Mouse (Mus musculus) lung, postnatal 0 days (tissue): ENCODE measurements around the gene Ushbp1.

ENCODE experiments used
- CTCF ChIP-seq: IDR thresholded peaks from 2 replicates; pipeline ENCODE4 v1.5.1; 2016; ENCODE audit warnings: antibody characterized with exemption, mild to moderate bottlenecking
- EP300 ChIP-seq: IDR thresholded peaks from 2 replicates; pipeline ENCODE4 v1.6.1; 2016; ENCODE audit warnings: antibody characterized with exemption, mild to moderate bottlenecking, control low read depth

DNA sequence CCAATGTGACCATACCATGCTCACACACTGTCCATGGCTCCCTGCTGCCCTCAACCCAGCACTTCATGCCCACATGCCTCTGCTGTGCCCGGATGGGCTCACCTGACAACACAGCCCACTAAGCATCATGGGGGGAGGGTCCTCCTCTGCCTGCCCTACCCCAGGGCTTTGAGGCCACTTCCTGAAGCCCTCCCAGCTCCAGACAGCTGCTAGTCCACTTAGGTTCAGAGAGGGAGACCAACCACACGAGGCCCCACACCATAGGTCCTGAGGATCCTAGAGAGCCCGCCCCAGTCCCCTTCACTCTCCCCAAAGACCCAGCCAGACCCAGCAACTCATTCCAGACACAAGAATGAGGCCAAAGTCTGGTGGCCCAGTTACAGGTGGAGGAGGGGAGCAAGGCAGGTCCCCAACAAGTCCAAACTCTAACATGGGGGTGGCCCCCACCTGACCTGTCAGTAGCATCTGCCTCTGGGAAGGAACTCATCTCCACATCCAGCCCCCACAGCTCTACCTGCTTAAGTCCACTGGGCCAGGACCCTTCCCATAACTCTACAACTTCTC is 16.0 kb downstream of the Ushbp1 start:
- TF ChIP-seq CTCF (no peak), EP300 (no peak)
